Mouse (Mus musculus) lung, embryonic 15.5 days (tissue): ENCODE results near the gene Galr2. TPM values are rescaled to one million over a fixed set of nuclear protein-coding genes. Genes with fewer than 3 reads are reported as not detected.

Source experiments
- ATAC-seq: fragments of 200-750 bp; cut with Nextera tagmentation; 2 replicates; pipeline ENCODE4 v1.8.0; 2017; ENCODE audit warnings: moderate number of reproducible peaks, borderline replicate concordance; ENCODE audit not compliant: low FRiP score, low TSS enrichment; ENCODE audit errors: extremely low read depth
- H3K27ac ChIP-seq: fragments of 300-500 bp; sonication (generic); 2 replicates; pipeline ENCODE4 v1.5.1; 2015; ENCODE audit warnings: moderate library complexity, mild to moderate bottlenecking, inconsistent platforms
- H3K27me3 ChIP-seq: fragments of 300-500 bp; sonication (generic); 2 replicates; pipeline ENCODE4 v1.6.1; 2015; ENCODE audit warnings: inconsistent platforms
- H3K36me3 ChIP-seq: fragments of 300-500 bp; sonication (generic); 2 replicates; pipeline ENCODE4 v1.6.1; 2015; ENCODE audit warnings: inconsistent platforms
- H3K4me1 ChIP-seq: fragments of 300-500 bp; sonication (generic); 2 replicates; pipeline ENCODE4 v1.6.1; 2015; ENCODE audit warnings: inconsistent platforms
- H3K4me2 ChIP-seq: fragments of 300-500 bp; sonication (generic); 2 replicates; pipeline ENCODE4 v1.6.1; 2015; ENCODE audit warnings: inconsistent platforms, mild to moderate bottlenecking, moderate library complexity
- H3K4me3 ChIP-seq: fragments of 300-500 bp; sonication (generic); 2 replicates; pipeline ENCODE4 v1.5.1; 2015; ENCODE audit warnings: mild to moderate bottlenecking, inconsistent platforms
- H3K9ac ChIP-seq: fragments of 300-500 bp; sonication (generic); 2 replicates; pipeline ENCODE4 v1.6.1; 2015; ENCODE audit warnings: inconsistent platforms
- H3K9me3 ChIP-seq: fragments of 300-500 bp; sonication (generic); 2 replicates; pipeline ENCODE4 v1.6.1; 2016; ENCODE audit warnings: inconsistent platforms
- WGBS: fragments of 180-500 bp; shearing (Covaris S2); methylation state at CpG from one replicate; pipeline ENCODE4 v1.1.7; 2015; 5-methylcytosine and 5-hydroxymethylcytosine counted together
- polyA plus RNA-seq: library from polyadenylated mRNA; unstranded; fragments of >200 nt; fragmentation: Nextera tagmentation; extraction: Ambion mirVana; gene quantifications from 2 replicates; pipeline ENCODE4 v1.2.1, GENCODE M21; 2015

Galr2 gene
- polyA plus RNA-seq, 1 experiment from 2014 or later: 0.07 TPM

GRCm38 (mm10) chr11:116293538-116294137 lies 12.9 kb downstream of the Galr2 start:
- Histone ChIP-seq H3K9ac (no peak overlapping the region), H3K9me3 (no peaks in the 10 kb centered on the region), H3K4me1 (peaks cover 7% of the 10 kb centered on the region), H3K4me2 (no peak overlapping the region), H3K27me3 (no peaks in the 10 kb centered on the region), H3K27ac (no peak overlapping the region), H3K36me3 (peaks cover 44% of the 10 kb centered on the region), H3K4me3 (no peak overlapping the region)
- ATAC-seq: no peak
- 79% methylated on average over 12 of the region's 12 CpGs for WGBS

- Histone ChIP-seq H3K27ac (no peak overlapping the region), H3K4me1 (peaks cover 7% of the 10 kb centered on the region), H3K4me2 (no peak overlapping the region), H3K9me3 (no peaks in the 10 kb centered on the region), H3K27me3 (no peaks in the 10 kb centered on the region), H3K9ac (no peak overlapping the region), H3K4me3 (no peak overlapping the region), H3K36me3 (peaks cover 41% of the 10 kb centered on the region)
- WGBS: 27% methylated on average over 5 of the region's 5 CpGs
- ATAC-seq: peak; percentile 35; the same call in 1 of the 2 replicates
Observed at GRCm38 (mm10) chr11:116294319-116294718, 13.6 kb downstream of the Galr2 start.

- no peak overlapping the region for H3K9ac ChIP-seq
- no peak overlapping the region for H3K4me3 ChIP-seq
- no peak overlapping the region for H3K4me2 ChIP-seq
- peaks cover 48% of the 10 kb centered on the region for H3K36me3 ChIP-seq
- WGBS: 75% methylated on average over 8 of the region's 8 CpGs
- H3K27ac ChIP-seq: no peak overlapping the region
- no peaks in the 10 kb centered on the region for H3K4me1 ChIP-seq
- ATAC-seq: no peak
- H3K27me3 ChIP-seq: no peaks in the 10 kb centered on the region
- no peaks in the 10 kb centered on the region for H3K9me3 ChIP-seq
Observed at GRCm38 (mm10) chr11:116296191-116296734, 15.5 kb downstream of the Galr2 start.

GRCm38 (mm10) chr11:116297017-116297416 lies 16.3 kb downstream of the Galr2 start:
- no peak overlapping the region for H3K9ac ChIP-seq
- no peak for ATAC-seq
- WGBS: 51% methylated on average over 3 of the region's 3 CpGs

GRCm38 (mm10) chr11:116298221-116298620 lies 17.5 kb downstream of the Galr2 start:
- Histone ChIP-seq H3K4me3 (no peak overlapping the region), H3K27me3 (no peaks in the 10 kb centered on the region), H3K36me3 (peaks cover 53% of the 10 kb centered on the region), H3K9ac (no peak overlapping the region), H3K4me2 (no peak overlapping the region), H3K4me1 (no peaks in the 10 kb centered on the region), H3K27ac (no peak overlapping the region), H3K9me3 (no peaks in the 10 kb centered on the region)
- no peak for ATAC-seq
- WGBS: 86% methylated on average over 11 of the region's 11 CpGs

More at GRCm38 (mm10) chr11:116297017-116297416, 16.3 kb downstream of the Galr2 start:
- Histone ChIP-seq H3K4me2 (no peak overlapping the region), H3K4me3 (no peak overlapping the region), H3K27me3 (no peaks in the 10 kb centered on the region), H3K27ac (no peak overlapping the region), H3K4me1 (no peaks in the 10 kb centered on the region), H3K36me3 (peaks cover 47% of the 10 kb centered on the region), H3K9me3 (no peaks in the 10 kb centered on the region)

GRCm38 (mm10) chr11:116298621-116299020 lies 17.9 kb downstream of the Galr2 start:
- peaks cover 57% of the 10 kb centered on the region for H3K36me3 ChIP-seq

GRCm38 (mm10) chr11:116305423-116305822 lies 24.7 kb downstream of the Galr2 start:
- WGBS: 96% methylated on average over 2 of the region's 2 CpGs
- Histone ChIP-seq H3K27me3 (no peaks in the 10 kb centered on the region), H3K4me3 (peak overlapping the region; percentile 78), H3K27ac (no peak overlapping the region), H3K36me3 (peaks cover 45% of the 10 kb centered on the region), H3K9ac (no peak overlapping the region), H3K4me2 (peak overlapping the region; percentile 84), H3K9me3 (no peaks in the 10 kb centered on the region), H3K4me1 (peaks cover 17% of the 10 kb centered on the region)
- ATAC-seq: no peak

More at GRCm38 (mm10) chr11:116298621-116299020, 17.9 kb downstream of the Galr2 start:
- Histone ChIP-seq H3K4me3 (no peak overlapping the region), H3K9me3 (no peaks in the 10 kb centered on the region), H3K27ac (no peak overlapping the region), H3K4me2 (no peak overlapping the region), H3K9ac (no peak overlapping the region), H3K27me3 (no peaks in the 10 kb centered on the region), H3K4me1 (no peaks in the 10 kb centered on the region)
- no peak for ATAC-seq
- 85% methylated on average over 6 of the region's 6 CpGs for WGBS

GRCm38 (mm10) chr11:116306126-116306982 lies 25.6 kb downstream of the Galr2 start:
- H3K4me1 ChIP-seq: peaks cover 19% of the 10 kb centered on the region
- H3K36me3 ChIP-seq: peaks cover 36% of the 10 kb centered on the region
- peak overlapping the region; percentile 80 for H3K9ac ChIP-seq
- WGBS: under 1% methylated on average over 53 of the region's 53 CpGs
- peak overlapping the region; percentile 84 for H3K4me2 ChIP-seq
- peak overlapping the region; percentile 78 for H3K4me3 ChIP-seq
- peak; percentile 93 for ATAC-seq
- no peaks in the 10 kb centered on the region for H3K9me3 ChIP-seq
- H3K27me3 ChIP-seq: no peaks in the 10 kb centered on the region
- no peak overlapping the region for H3K27ac ChIP-seq

GRCm38 (mm10) chr11:116307019-116307725 lies 26.4 kb downstream of the Galr2 start, which contains the start of gene Exoc7:
Gene Exoc7 (minus strand): TSS chr11:116307233.
- ATAC-seq: no peak

GRCm38 (mm10) chr11:116307762-116308531 lies 27.2 kb downstream of the Galr2 start:
- H3K9ac ChIP-seq: no peak overlapping the region
- no peak overlapping the region for H3K27ac ChIP-seq
- H3K27me3 ChIP-seq: no peaks in the 10 kb centered on the region
- ATAC-seq: no peak
- peaks cover 22% of the 10 kb centered on the region for H3K36me3 ChIP-seq
- H3K9me3 ChIP-seq: no peaks in the 10 kb centered on the region
- no peak overlapping the region for H3K4me3 ChIP-seq
- H3K4me2 ChIP-seq: no peak overlapping the region
- 86% methylated on average over 12 of the region's 12 CpGs for WGBS
- peaks cover 31% of the 10 kb centered on the region for H3K4me1 ChIP-seq

More at GRCm38 (mm10) chr11:116307019-116307725, 26.4 kb downstream of the Galr2 start, which contains the start of gene Exoc7:
- Histone ChIP-seq H3K36me3 (peaks cover 30% of the 10 kb centered on the region), H3K4me2 (peak within 1 kb of the TSS; percentile 84), H3K9ac (peak within 1 kb of the TSS; percentile 80), H3K4me3 (peak within 1 kb of the TSS; percentile 78), H3K27me3 (no peaks in the 10 kb centered on the region), H3K9me3 (no peaks in the 10 kb centered on the region), H3K4me1 (peaks cover 23% of the 10 kb centered on the region), H3K27ac (no peak within 1 kb of the TSS)
- WGBS: 78% methylated on average over 10 of the region's 10 CpGs

- H3K9ac ChIP-seq: no peak overlapping the region
- no peak overlapping the region for H3K4me3 ChIP-seq
- H3K36me3 ChIP-seq: peaks cover 7% of the 10 kb centered on the region; the same call in 1 of the 2 replicates
- peaks cover 31% of the 10 kb centered on the region for H3K4me1 ChIP-seq
- WGBS: 61% methylated on average over 3 of the region's 3 CpGs
- H3K27me3 ChIP-seq: no peaks in the 10 kb centered on the region
- ATAC-seq: no peak
- H3K27ac ChIP-seq: no peak overlapping the region
- H3K9me3 ChIP-seq: no peaks in the 10 kb centered on the region
- no peak overlapping the region for H3K4me2 ChIP-seq
Observed at GRCm38 (mm10) chr11:116309601-116310000, 28.9 kb downstream of the Galr2 start.
